Mouse (Mus musculus) hindbrain, postnatal 0 days (tissue): ENCODE measurements around the gene Enah. TPM values are rescaled to one million over a fixed set of nuclear protein-coding genes. Genes with fewer than 3 reads are reported as not detected.

Experiments
- ATAC-seq: fragments of 200-750 bp; cut with Nextera tagmentation; 2 replicates; pipeline ENCODE4 v1.8.0; 2017; ENCODE audit warnings: mild to moderate bottlenecking, moderate TSS enrichment, moderate library complexity
- DNase-seq: peaks from one replicate; pipeline ENCODE4 v3.0.0-alpha.2; 2015; ENCODE audit warnings: low spot score
- H3K27ac ChIP-seq: fragments of 300-500 bp; sonication (generic); 2 replicates; pipeline ENCODE4 v1.5.1; 2014; ENCODE audit warnings: mild to moderate bottlenecking
- H3K27me3 ChIP-seq: fragments of 300-500 bp; sonication (generic); 2 replicates; pipeline ENCODE4 v1.6.1; 2014; ENCODE audit warnings: low read length, mixed read lengths; ENCODE audit not compliant: insufficient read depth
- H3K36me3 ChIP-seq: fragments of 300-500 bp; sonication (generic); 2 replicates; pipeline ENCODE4 v1.6.1; 2014; ENCODE audit warnings: low read length, mixed read lengths; ENCODE audit not compliant: insufficient read depth
- H3K4me1 ChIP-seq: fragments of 300-500 bp; sonication (generic); 2 replicates; pipeline ENCODE4 v1.6.1; 2014; ENCODE audit warnings: antibody characterized with exemption, low read length, mixed read lengths; ENCODE audit not compliant: insufficient read depth
- H3K4me2 ChIP-seq: fragments of 300-500 bp; sonication (generic); 2 replicates; pipeline ENCODE4 v1.6.1; 2014; ENCODE audit warnings: low read depth, mild to moderate bottlenecking, low read length, moderate library complexity, mixed read lengths
- H3K4me3 ChIP-seq: fragments of 300-500 bp; sonication (generic); 2 replicates; pipeline ENCODE4 v1.5.1; 2014; ENCODE audit warnings: low read length
- H3K9ac ChIP-seq: fragments of 300-500 bp; sonication (generic); replicated peaks from 2 replicates; pipeline ENCODE4 v1.6.1; 2014; ENCODE audit warnings: mild to moderate bottlenecking, low read length, moderate library complexity, mixed read lengths
- H3K9me3 ChIP-seq: fragments of 300-500 bp; sonication (generic); 2 replicates; pipeline ENCODE4 v1.6.1; 2016; ENCODE audit warnings: low read length, mixed read lengths
- CTCF ChIP-seq: IDR thresholded peaks from 2 replicates; pipeline ENCODE4 v1.5.1; 2016; ENCODE audit warnings: antibody characterized with exemption, control low read depth, low read depth
- WGBS: fragments of 180-500 bp; shearing (Covaris S2); extraction: QIAGEN DNeasy Blood & Tissue Kit; methylation state at CpG from one replicate; pipeline ENCODE4 v1.1.7; 2014; 5-methylcytosine and 5-hydroxymethylcytosine counted together
- polyA plus RNA-seq: library from polyadenylated mRNA; unstranded; fragments of >200 nt; fragmentation: Nextera tagmentation; extraction: Ambion mirVana; gene quantifications from 2 replicates; pipeline ENCODE4 v1.2.1, GENCODE M21; 2015
- total RNA-seq: library from RNA; depleted of rRNA; stranded (reverse); fragments of >200 nt; gene quantifications from 2 replicates; pipeline ENCODE4 v1.2.3, GENCODE M21; 2014

The Enah gene
- total and polyA plus RNA-seq, 2 experiments from 2014 or later: 20.7 to 73.2 TPM

- H3K4me1 ChIP-seq: no peaks in the 10 kb centered on the region
- no peak overlapping the region for H3K4me2 ChIP-seq
- H3K27me3 ChIP-seq: no peaks in the 10 kb centered on the region
- H3K27ac ChIP-seq: no peak overlapping the region
- H3K4me3 ChIP-seq: no peak overlapping the region
- no peak overlapping the region for H3K9ac ChIP-seq
- H3K9me3 ChIP-seq: no peaks in the 10 kb centered on the region
- WGBS: 73% methylated on average over 25 of the region's 25 CpGs
- ATAC-seq: no peak
- H3K36me3 ChIP-seq: no peaks in the 10 kb centered on the region
- no peak for TF ChIP-seq CTCF
- peak; percentile 10 for DNase-seq
Observed at GRCm38 (mm10) chr1:182028231-182029210, 8.7 kb upstream of the Enah start.

DNA sequence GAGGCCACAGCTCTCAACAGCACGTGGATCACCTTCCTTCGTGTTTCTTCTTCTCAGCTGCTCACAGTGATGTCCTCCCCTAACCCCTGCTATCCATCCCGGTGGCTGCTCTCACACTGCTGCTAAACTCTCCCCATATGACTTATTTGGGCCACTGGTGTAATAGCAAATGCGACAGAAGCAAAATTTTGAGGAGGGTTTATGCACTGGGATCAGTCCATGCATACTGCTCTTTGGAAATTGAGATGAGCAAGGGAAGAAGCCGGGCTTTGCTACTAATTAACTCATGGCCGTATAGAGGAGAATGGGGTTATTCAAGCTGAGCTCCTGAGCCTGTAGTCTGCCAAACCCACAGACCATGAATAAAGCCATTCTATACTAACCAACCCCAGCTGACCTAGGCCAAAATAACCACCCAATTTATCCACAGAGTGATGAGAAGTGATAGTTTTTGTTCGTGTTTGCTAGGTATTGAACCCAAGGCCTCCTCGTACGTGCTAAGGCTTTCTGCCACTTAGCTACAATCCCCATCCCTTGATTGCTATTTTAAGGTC is 7.7 kb upstream of the Enah start:
- no peak overlapping the region for H3K4me3 ChIP-seq
- no peak for DNase-seq
- no peaks in the 10 kb centered on the region for H3K36me3 ChIP-seq
- no peak overlapping the region for H3K9ac ChIP-seq
- no peak overlapping the region for H3K4me2 ChIP-seq
- no peaks in the 10 kb centered on the region for H3K9me3 ChIP-seq
- TF ChIP-seq CTCF: no peak
- no peaks in the 10 kb centered on the region for H3K4me1 ChIP-seq
- H3K27me3 ChIP-seq: no peaks in the 10 kb centered on the region
- ATAC-seq: no peak
- 57% methylated on average over 9 of the region's 9 CpGs for WGBS
- H3K27ac ChIP-seq: no peak overlapping the region

DNA sequence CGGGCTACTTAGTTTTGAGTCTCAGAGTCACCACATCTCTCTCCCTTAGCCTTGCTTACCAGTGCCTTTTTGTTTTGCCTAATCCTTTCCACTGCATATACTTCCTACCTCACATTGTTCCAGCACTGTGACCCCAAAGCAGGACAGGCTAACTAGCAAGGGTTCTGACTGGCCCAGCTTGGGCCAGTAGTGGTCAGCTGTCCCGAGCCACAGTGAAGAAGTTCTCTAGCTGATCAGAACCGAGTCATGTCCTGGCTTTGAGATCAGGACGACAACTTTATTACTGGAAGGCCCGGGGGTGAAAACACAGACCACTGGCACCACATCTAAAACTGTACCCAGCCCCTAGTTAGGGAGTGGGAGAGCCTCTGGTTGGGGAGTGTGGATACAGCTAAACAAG is 7.0 kb upstream of the Enah start:
- ATAC-seq: no peak
- 85% methylated on average over 5 of the region's 5 CpGs for WGBS

DNA sequence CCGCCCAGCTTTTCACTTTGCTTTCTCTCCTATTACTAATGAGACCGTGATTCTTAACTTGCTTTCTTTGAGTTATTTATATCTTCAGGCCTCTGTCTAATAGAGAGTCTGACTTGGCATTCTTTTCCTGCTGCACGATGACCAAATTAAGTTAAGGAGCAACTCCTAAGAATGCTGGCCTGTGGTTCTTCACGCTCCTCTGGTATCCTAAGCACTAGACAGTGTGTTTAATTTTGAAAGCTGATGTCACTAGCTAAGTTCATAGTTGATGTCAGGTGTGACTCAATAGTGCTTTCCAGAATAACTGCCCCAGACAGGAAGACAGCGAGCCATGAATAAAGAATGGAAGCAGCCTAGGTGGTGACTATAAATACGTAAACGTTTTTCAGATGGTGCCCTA is 6.3 kb upstream of the Enah start:
- Histone ChIP-seq H3K36me3 (no peaks in the 10 kb centered on the region), H3K4me3 (no peak overlapping the region), H3K4me1 (no peaks in the 10 kb centered on the region), H3K9me3 (no peaks in the 10 kb centered on the region), H3K27me3 (no peaks in the 10 kb centered on the region), H3K27ac (no peak overlapping the region), H3K4me2 (no peak overlapping the region), H3K9ac (no peak overlapping the region)
- 74% methylated on average over 7 of the region's 7 CpGs for WGBS
- no peak for TF ChIP-seq CTCF
- DNase-seq (no peak), ATAC-seq (no peak)

More for the DNA sequence above, 7.0 kb upstream of the Enah start:
- H3K9ac ChIP-seq: no peak overlapping the region
- no peaks in the 10 kb centered on the region for H3K4me1 ChIP-seq
- H3K36me3 ChIP-seq: no peaks in the 10 kb centered on the region
- H3K4me2 ChIP-seq: no peak overlapping the region
- no peak overlapping the region for H3K27ac ChIP-seq
- H3K27me3 ChIP-seq: no peaks in the 10 kb centered on the region
- TF ChIP-seq CTCF: no peak
- no peaks in the 10 kb centered on the region for H3K9me3 ChIP-seq
- no peak for DNase-seq
- H3K4me3 ChIP-seq: no peak overlapping the region

- Histone ChIP-seq H3K4me1 (peaks cover 4% of the 10 kb centered on the region), H3K9ac (no peak overlapping the region), H3K27ac (no peak overlapping the region), H3K36me3 (no peaks in the 10 kb centered on the region), H3K4me2 (peak overlapping the region; percentile 72; the same call in 1 of the 2 replicates), H3K9me3 (no peaks in the 10 kb centered on the region), H3K27me3 (no peaks in the 10 kb centered on the region), H3K4me3 (no peak overlapping the region)
- no peak for ATAC-seq
- 63% methylated on average over 6 of the region's 6 CpGs for WGBS
- DNase-seq: peak; percentile 9
- no peak for TF ChIP-seq CTCF
Observed at GRCm38 (mm10) chr1:182021691-182022299, 2.0 kb upstream of the Enah start.

DNA sequence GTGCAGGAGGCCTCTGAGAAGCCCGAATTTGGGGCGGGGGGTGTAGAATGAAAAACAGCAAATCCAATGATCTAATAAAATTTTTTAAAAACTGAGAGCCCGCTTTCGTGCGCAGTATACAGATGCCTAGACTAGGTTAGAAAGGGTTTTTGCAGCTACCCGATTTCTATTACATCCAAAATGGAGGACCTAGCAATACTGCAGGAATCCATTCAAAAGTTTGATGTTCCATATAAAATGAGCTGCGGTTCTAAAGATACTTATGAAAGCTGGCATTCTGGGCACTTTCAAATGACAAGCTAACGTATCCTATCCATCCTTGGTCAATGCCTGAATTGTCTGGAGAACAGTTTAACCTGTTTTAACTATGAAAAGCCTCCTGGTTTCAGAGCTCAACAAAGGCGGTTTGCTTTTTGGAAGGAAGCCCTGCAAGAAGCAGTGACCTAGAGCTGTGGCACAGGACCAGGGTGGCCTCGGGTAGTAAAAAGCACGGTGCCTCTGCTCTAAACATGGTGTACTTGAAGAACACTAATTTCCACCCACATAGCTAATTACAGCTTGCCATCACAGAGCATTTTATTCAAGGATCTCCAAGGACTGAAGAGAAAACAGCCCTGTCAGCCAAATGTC is 1.2 kb upstream of the Enah start:
- DNase-seq: peak; percentile 57
- Histone ChIP-seq H3K4me1 (peaks cover 7% of the 10 kb centered on the region), H3K4me3 (peak overlapping the region; percentile 98), H3K9ac (peak overlapping the region; percentile 97), H3K27me3 (no peaks in the 10 kb centered on the region), H3K4me2 (peak overlapping the region; percentile 72), H3K36me3 (no peaks in the 10 kb centered on the region), H3K27ac (peak overlapping the region; percentile 97), H3K9me3 (no peaks in the 10 kb centered on the region)
- no peak; the same call in 1 of the 2 replicates for ATAC-seq
- no peak for TF ChIP-seq CTCF
- 10% methylated on average over 11 of the region's 11 CpGs for WGBS
